Mouse (Mus musculus): Measurements from ENCODE around the gene Gypa. TPM values are rescaled to one million over a fixed set of nuclear protein-coding genes. Genes with fewer than 3 reads are reported as not detected.

Gene Gypa
- total and polyA plus RNA-seq, 3 experiments: 3.5 to 227 (median 35.0) TPM

GRCm38 (mm10) chr8:80494346-80494660 is 722 bp downstream of the Gypa start:
- H3K27me3 ChIP-seq (ENCODE audit: insufficient read depth, low read length): no peaks in the 10 kb centered on the region
- no peaks in the 10 kb centered on the region for H3K9me3 ChIP-seq (replicated peaks)
- H3K36me3 ChIP-seq (replicated peaks): peaks cover 24% of the 10 kb centered on the region
- no peak for TF ChIP-seq POLR2AphosphoS5 (IDR thresholded peaks at IDR 0.05; ENCODE audit: insufficient replicate concordance, low read depth, low read length)
- no peak for TF ChIP-seq GATA2 (IDR thresholded peaks at IDR 0.05; ENCODE audit: borderline replicate concordance, low read depth, low read length)
- no peak for TF ChIP-seq CTCF (IDR thresholded peaks at IDR 0.05; ENCODE audit: low read depth, low read length)
- no peak for TF ChIP-seq TAL1 (conservative IDR thresholded peaks at IDR 0.05; ENCODE audit: low read depth, low read length)
- TF ChIP-seq GATA1 (IDR thresholded peaks at IDR 0.05; ENCODE audit: borderline replicate concordance, low read length): no peak
- ATAC-seq (ENCODE audit: extremely low read depth, insufficient number of reproducible peaks, low FRiP score, poor library complexity, severe bottlenecking) (no peak), DNase-seq (ENCODE audit: low spot score) (no peak)
- H3K4me3 ChIP-seq (ENCODE audit: low read depth, low read length): peak overlapping the region; percentile 70
- peaks cover 62% of the 10 kb centered on the region for H3K4me1 ChIP-seq (ENCODE audit: insufficient read depth, low read depth, low read length)

GRCm38 (mm10) chr8:80494819-80495218 is 1.2 kb downstream of the Gypa start:
- H3K9me3 ChIP-seq (replicated peaks): no peaks in the 10 kb centered on the region
- H3K4me3 ChIP-seq (ENCODE audit: low read depth, low read length): peak overlapping the region; percentile 68
- ATAC-seq (ENCODE audit: extremely low read depth, insufficient number of reproducible peaks, low FRiP score, poor library complexity, severe bottlenecking) (no peak), DNase-seq (ENCODE audit: low spot score) (no peak)
- no peak for TF ChIP-seq CTCF (IDR thresholded peaks at IDR 0.05; ENCODE audit: low read depth, low read length)
- no peak for TF ChIP-seq GATA1 (IDR thresholded peaks at IDR 0.05; ENCODE audit: borderline replicate concordance, low read length)
- no peak for TF ChIP-seq POLR2AphosphoS5 (IDR thresholded peaks at IDR 0.05; ENCODE audit: insufficient replicate concordance, low read depth, low read length)
- H3K36me3 ChIP-seq (replicated peaks): peaks cover 24% of the 10 kb centered on the region
- H3K4me1 ChIP-seq (ENCODE audit: insufficient read depth, low read depth, low read length): peaks cover 67% of the 10 kb centered on the region
- no peaks in the 10 kb centered on the region for H3K27me3 ChIP-seq (ENCODE audit: insufficient read depth, low read length)

DNA sequence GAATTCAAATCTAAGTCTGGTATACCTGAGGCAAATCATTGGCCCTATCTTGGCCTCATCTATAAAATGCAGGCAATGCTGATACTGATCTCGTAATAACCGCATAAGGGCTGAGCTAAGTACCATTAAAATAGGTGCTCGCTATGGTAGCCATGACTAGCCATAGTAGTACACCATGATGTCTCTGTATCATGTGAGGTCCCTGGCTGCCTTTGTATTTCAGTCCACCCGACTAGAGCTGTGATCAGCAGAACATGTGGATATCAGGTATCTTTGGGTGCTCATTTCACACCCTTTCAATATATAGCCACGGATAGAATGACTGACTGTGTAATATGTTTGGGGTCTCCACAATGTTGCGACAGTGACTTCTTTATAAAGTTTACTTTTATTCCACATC is 1.9 kb downstream of the Gypa start:
- TF ChIP-seq CTCF (IDR thresholded peaks at IDR 0.05; ENCODE audit: low read depth, low read length) (no peak), POLR2AphosphoS5 (IDR thresholded peaks at IDR 0.05; ENCODE audit: insufficient replicate concordance, low read depth, low read length) (no peak), GATA1 (IDR thresholded peaks at IDR 0.05; ENCODE audit: borderline replicate concordance, low read length) (no peak), TAL1 (conservative IDR thresholded peaks at IDR 0.05; ENCODE audit: low read depth, low read length) (no peak), GATA2 (IDR thresholded peaks at IDR 0.05; ENCODE audit: borderline replicate concordance, low read depth, low read length) (no peak)
- peak overlapping the region; percentile 42; the same call in 1 of the 2 replicates for H3K4me3 ChIP-seq (ENCODE audit: low read depth, low read length)
- H3K36me3 ChIP-seq (replicated peaks): peaks cover 24% of the 10 kb centered on the region
- ATAC-seq (ENCODE audit: extremely low read depth, insufficient number of reproducible peaks, low FRiP score, poor library complexity, severe bottlenecking) (no peak), DNase-seq (ENCODE audit: low spot score) (no peak)
- no peaks in the 10 kb centered on the region for H3K27me3 ChIP-seq (ENCODE audit: insufficient read depth, low read length)
- peaks cover 74% of the 10 kb centered on the region for H3K4me1 ChIP-seq (ENCODE audit: insufficient read depth, low read depth, low read length)
- H3K9me3 ChIP-seq (replicated peaks): no peaks in the 10 kb centered on the region

DNA sequence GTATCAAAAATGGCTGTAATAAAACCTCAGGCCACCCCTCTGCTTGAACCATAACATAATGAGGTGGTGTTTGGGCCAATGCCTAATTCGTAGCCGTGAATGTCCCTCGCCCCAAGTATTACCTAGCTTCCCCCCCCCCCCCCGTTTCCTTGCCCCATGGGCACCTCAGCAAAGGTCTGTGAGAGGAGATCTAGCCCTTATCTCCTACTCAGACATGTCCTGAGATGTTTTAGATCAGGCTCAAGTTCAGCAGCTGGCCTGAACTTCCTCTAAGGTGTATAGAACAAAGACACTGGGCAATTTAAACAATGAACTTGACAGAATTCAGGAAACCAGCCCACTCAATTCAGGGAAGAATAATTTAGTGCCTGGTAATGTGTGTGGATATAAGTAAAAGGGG is 3.7 kb downstream of the Gypa start:
- DNase-seq (ENCODE audit: low spot score) (no peak), ATAC-seq (ENCODE audit: extremely low read depth, insufficient number of reproducible peaks, low FRiP score, poor library complexity, severe bottlenecking) (no peak)
- H3K4me3 ChIP-seq (ENCODE audit: low read depth, low read length): no peak overlapping the region; the same call in 1 of the 2 replicates
- H3K27me3 ChIP-seq (ENCODE audit: insufficient read depth, low read length): no peaks in the 10 kb centered on the region
- H3K36me3 ChIP-seq (replicated peaks): peaks cover 31% of the 10 kb centered on the region
- H3K9me3 ChIP-seq (replicated peaks): no peaks in the 10 kb centered on the region
- TF ChIP-seq TAL1 (conservative IDR thresholded peaks at IDR 0.05; ENCODE audit: low read depth, low read length) (peak; percentile 50; the same call in 1 of the 2 replicates), GATA1 (IDR thresholded peaks at IDR 0.05; ENCODE audit: borderline replicate concordance, low read length) (no peak), GATA2 (IDR thresholded peaks at IDR 0.05; ENCODE audit: borderline replicate concordance, low read depth, low read length) (no peak), POLR2AphosphoS5 (IDR thresholded peaks at IDR 0.05; ENCODE audit: insufficient replicate concordance, low read depth, low read length) (no peak), CTCF (IDR thresholded peaks at IDR 0.05; ENCODE audit: low read depth, low read length) (no peak)
- H3K4me1 ChIP-seq (ENCODE audit: insufficient read depth, low read depth, low read length): peaks cover 86% of the 10 kb centered on the region

DNA sequence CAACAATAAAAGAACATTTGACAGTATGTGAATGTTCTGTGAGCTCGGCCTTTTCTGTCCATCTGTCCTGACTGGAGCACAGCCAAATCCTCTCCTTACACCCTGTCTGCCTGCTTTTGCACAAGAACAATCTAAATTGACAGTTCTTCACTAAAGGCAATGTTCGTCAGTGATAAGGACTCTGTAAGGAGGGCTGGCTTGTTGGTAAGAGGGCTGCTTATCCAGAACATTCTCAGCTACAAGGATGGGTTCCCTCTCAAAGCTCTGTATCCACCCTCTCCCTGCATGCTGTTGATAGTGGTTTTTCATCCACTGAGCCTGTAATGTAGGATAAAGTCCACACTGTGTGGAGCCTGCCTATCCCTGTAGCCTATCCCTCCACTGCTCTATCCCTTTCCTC is 6.7 kb downstream of the Gypa start:
- H3K4me1 ChIP-seq (ENCODE audit: insufficient read depth, low read depth, low read length): peaks cover 70% of the 10 kb centered on the region
- peaks cover 47% of the 10 kb centered on the region for H3K36me3 ChIP-seq (replicated peaks)
- DNase-seq (ENCODE audit: low spot score) (peak; percentile 19), ATAC-seq (ENCODE audit: extremely low read depth, insufficient number of reproducible peaks, low FRiP score, poor library complexity, severe bottlenecking) (peak; percentile 80)
- H3K27me3 ChIP-seq (ENCODE audit: insufficient read depth, low read length): no peaks in the 10 kb centered on the region
- H3K4me3 ChIP-seq (ENCODE audit: low read depth, low read length): no peak overlapping the region
- no peaks in the 10 kb centered on the region for H3K9me3 ChIP-seq (replicated peaks)
- no peak for TF ChIP-seq GATA2 (IDR thresholded peaks at IDR 0.05; ENCODE audit: borderline replicate concordance, low read depth, low read length)
- no peak for TF ChIP-seq GATA1 (IDR thresholded peaks at IDR 0.05; ENCODE audit: borderline replicate concordance, low read length)
- no peak for TF ChIP-seq CTCF (IDR thresholded peaks at IDR 0.05; ENCODE audit: low read depth, low read length)
- peak; percentile 95 for TF ChIP-seq TAL1 (conservative IDR thresholded peaks at IDR 0.05; ENCODE audit: low read depth, low read length)

DNA sequence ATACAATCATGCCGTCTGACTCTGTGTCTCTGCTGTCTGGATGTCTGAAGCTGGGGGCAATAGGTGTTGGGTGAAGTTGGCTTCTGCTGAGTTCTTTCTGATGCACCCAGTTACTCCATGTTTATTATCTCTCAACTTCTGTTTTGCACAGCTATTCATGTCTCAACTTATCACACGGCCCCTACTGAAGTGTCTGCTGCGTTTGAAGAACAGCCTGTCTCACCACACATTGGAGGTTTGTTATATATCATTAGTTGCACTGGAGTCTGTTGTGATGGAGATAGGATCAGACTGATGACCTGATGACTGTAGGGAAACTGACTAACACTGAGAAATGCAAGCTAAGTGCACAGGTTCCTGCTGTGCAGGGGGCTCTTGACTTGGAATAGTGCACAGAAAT is 7.2 kb downstream of the Gypa start:
- Histone ChIP-seq H3K4me3 (ENCODE audit: low read depth, low read length) (no peak overlapping the region; the same call in 1 of the 2 replicates), H3K27me3 (ENCODE audit: insufficient read depth, low read length) (no peaks in the 10 kb centered on the region), H3K9me3 (replicated peaks) (no peaks in the 10 kb centered on the region), H3K4me1 (ENCODE audit: insufficient read depth, low read depth, low read length) (peaks cover 65% of the 10 kb centered on the region), H3K36me3 (replicated peaks) (peaks cover 48% of the 10 kb centered on the region)
- no peak for DNase-seq (ENCODE audit: low spot score)
- ATAC-seq (ENCODE audit: extremely low read depth, insufficient number of reproducible peaks, low FRiP score, poor library complexity, severe bottlenecking): peak; percentile 47
- TF ChIP-seq GATA1 (IDR thresholded peaks at IDR 0.05; ENCODE audit: borderline replicate concordance, low read length) (no peak), TAL1 (conservative IDR thresholded peaks at IDR 0.05; ENCODE audit: low read depth, low read length) (peak; percentile 32; the same call in 1 of the 2 replicates), CTCF (IDR thresholded peaks at IDR 0.05; ENCODE audit: low read depth, low read length) (no peak), POLR2AphosphoS5 (IDR thresholded peaks at IDR 0.05; ENCODE audit: insufficient replicate concordance, low read depth, low read length) (no peak)

- peak overlapping the region; percentile 34; the same call in 1 of the 2 replicates for H3K4me3 ChIP-seq (ENCODE audit: low read depth, low read length)
- TF ChIP-seq GATA1 (IDR thresholded peaks at IDR 0.05; ENCODE audit: borderline replicate concordance, low read length) (no peak), TAL1 (conservative IDR thresholded peaks at IDR 0.05; ENCODE audit: low read depth, low read length) (peak; percentile 62)
- peaks cover 60% of the 10 kb centered on the region for H3K4me1 ChIP-seq (ENCODE audit: insufficient read depth, low read depth, low read length)
- peak; percentile 45 for DNase-seq (ENCODE audit: low spot score)
- H3K36me3 ChIP-seq (replicated peaks): peaks cover 44% of the 10 kb centered on the region
- H3K9me3 ChIP-seq (replicated peaks): no peaks in the 10 kb centered on the region
- no peaks in the 10 kb centered on the region for H3K27me3 ChIP-seq (ENCODE audit: insufficient read depth, low read length)
- ATAC-seq (ENCODE audit: extremely low read depth, insufficient number of reproducible peaks, low FRiP score, poor library complexity, severe bottlenecking): peak; percentile 65
Observed at GRCm38 (mm10) chr8:80501283-80501682, 7.7 kb downstream of the Gypa start.

Data from G1E (cell line).